Mouse (Mus musculus): ENCODE results near the gene Elp1. TPM values are rescaled to one million over a fixed set of nuclear protein-coding genes. Genes with fewer than 3 reads are reported as not detected.

Elp1 gene
- polyA plus RNA-seq, 1 experiment from 2014 or later: 8.1 TPM

GRCm38 (mm10) chr4:56811642-56812041, 9.5 kb upstream of the Elp1 start:
- no peak overlapping the region for H3K27ac ChIP-seq (ENCODE audit: low read depth)
- no peaks in the 10 kb centered on the region; the same call in 1 of the 2 replicates for H3K4me1 ChIP-seq (ENCODE audit: insufficient read depth)
- DNase-seq (no peak), ATAC-seq (no peak)
- H3K4me3 ChIP-seq (ENCODE audit: low read depth, low read length): no peak overlapping the region
- TF ChIP-seq CTCF (IDR thresholded peaks at IDR 0.05; ENCODE audit: low read depth) (no peak), EP300 (IDR thresholded peaks at IDR 0.05; ENCODE audit: low read depth) (no peak)
- no peaks in the 10 kb centered on the region for H3K27me3 ChIP-seq (ENCODE audit: insufficient read depth, low read length)
- H3K4me2 ChIP-seq (ENCODE audit: low read depth, low read length): no peak overlapping the region
- H3K36me3 ChIP-seq (replicated peaks; ENCODE audit: insufficient read depth, low read length): no peaks in the 10 kb centered on the region; the same call in 1 of the 2 replicates
- no peak overlapping the region for H3K9ac ChIP-seq (replicated peaks)
- WGBS (ENCODE audit: insufficient replicate concordance): 71% methylated on average over 3 of the region's 3 CpGs
- no peaks in the 10 kb centered on the region for H3K9me3 ChIP-seq (ENCODE audit: low read length)

GRCm38 (mm10) chr4:56809050-56809449, 6.9 kb upstream of the Elp1 start:
- Histone ChIP-seq H3K4me2 (ENCODE audit: low read depth, low read length) (no peak overlapping the region), H3K36me3 (replicated peaks; ENCODE audit: insufficient read depth, low read length) (peaks cover 11% of the 10 kb centered on the region), H3K9me3 (ENCODE audit: low read length) (no peaks in the 10 kb centered on the region), H3K27ac (ENCODE audit: low read depth) (no peak overlapping the region), H3K4me1 (ENCODE audit: insufficient read depth) (no peaks in the 10 kb centered on the region; the same call in 1 of the 2 replicates), H3K4me3 (ENCODE audit: low read depth, low read length) (no peak overlapping the region), H3K9ac (replicated peaks) (no peak overlapping the region), H3K27me3 (ENCODE audit: insufficient read depth, low read length) (no peaks in the 10 kb centered on the region)
- 63% methylated on average over 4 of the region's 4 CpGs for WGBS (ENCODE audit: insufficient replicate concordance)
- ATAC-seq: no peak
- TF ChIP-seq CTCF (IDR thresholded peaks at IDR 0.05; ENCODE audit: low read depth) (no peak), EP300 (IDR thresholded peaks at IDR 0.05; ENCODE audit: low read depth) (no peak)
- no peak for DNase-seq

DNA sequence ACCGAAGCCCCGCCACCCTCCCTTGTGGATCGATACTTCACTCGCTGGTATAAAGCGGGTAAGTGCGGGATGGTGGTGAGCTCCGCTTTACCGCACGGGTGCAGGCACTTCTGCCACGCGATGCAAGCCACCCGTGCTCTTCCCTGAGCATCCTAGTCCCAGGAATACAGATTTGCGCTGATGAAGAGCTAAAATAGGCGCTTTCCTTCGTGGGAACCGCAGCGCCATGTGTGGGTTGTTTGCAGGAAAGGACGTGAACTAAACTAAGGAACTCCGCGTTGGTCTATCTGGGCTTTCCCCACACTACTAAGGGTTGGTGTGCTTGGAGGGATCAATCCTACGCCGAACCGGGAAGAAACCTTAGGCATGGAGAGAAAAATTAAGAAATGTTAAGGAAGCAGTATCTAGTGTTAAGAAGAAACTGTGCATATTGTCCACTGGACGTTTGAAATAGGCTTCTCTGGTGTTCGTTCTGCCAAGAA, 579 bp upstream of the Elp1 start:
- H3K9ac ChIP-seq (replicated peaks): peak overlapping the region; percentile 70
- H3K9me3 ChIP-seq (ENCODE audit: low read length): no peaks in the 10 kb centered on the region
- ATAC-seq (peak; percentile 16), DNase-seq (no peak)
- H3K4me3 ChIP-seq (ENCODE audit: low read depth, low read length): peak overlapping the region; percentile 80
- no peaks in the 10 kb centered on the region for H3K27me3 ChIP-seq (ENCODE audit: insufficient read depth, low read length)
- peaks cover 31% of the 10 kb centered on the region for H3K36me3 ChIP-seq (replicated peaks; ENCODE audit: insufficient read depth, low read length)
- peak overlapping the region; percentile 56; the same call in 1 of the 2 replicates for H3K27ac ChIP-seq (ENCODE audit: low read depth)
- peaks cover 14% of the 10 kb centered on the region for H3K4me1 ChIP-seq (ENCODE audit: insufficient read depth)
- peak overlapping the region; percentile 85 for H3K4me2 ChIP-seq (ENCODE audit: low read depth, low read length)
- WGBS (ENCODE audit: insufficient replicate concordance): 2% methylated on average over 25 of the region's 25 CpGs
- TF ChIP-seq EP300 (IDR thresholded peaks at IDR 0.05; ENCODE audit: low read depth): no peak
- TF ChIP-seq CTCF (IDR thresholded peaks at IDR 0.05; ENCODE audit: low read depth): no peak

- no peak overlapping the region for H3K9ac ChIP-seq (replicated peaks)
- ATAC-seq: no peak
- no peak overlapping the region for H3K4me2 ChIP-seq (ENCODE audit: low read depth, low read length)
- TF ChIP-seq CTCF (IDR thresholded peaks at IDR 0.05; ENCODE audit: low read depth) (peak; percentile 46), EP300 (IDR thresholded peaks at IDR 0.05; ENCODE audit: low read depth) (no peak)
- H3K36me3 ChIP-seq (replicated peaks; ENCODE audit: insufficient read depth, low read length): peaks cover 78% of the 10 kb centered on the region
- H3K27ac ChIP-seq (ENCODE audit: low read depth): no peak overlapping the region
- no peaks in the 10 kb centered on the region for H3K27me3 ChIP-seq (ENCODE audit: insufficient read depth, low read length)
- H3K4me1 ChIP-seq (ENCODE audit: insufficient read depth): no peaks in the 10 kb centered on the region
- H3K9me3 ChIP-seq (ENCODE audit: low read length): no peaks in the 10 kb centered on the region
- 59% methylated on average over 1 of the region's 1 CpGs for WGBS (ENCODE audit: insufficient replicate concordance)
- H3K4me3 ChIP-seq (ENCODE audit: low read depth, low read length): no peak overlapping the region
- no peak for DNase-seq
Observed at GRCm38 (mm10) chr4:56791373-56791772, 10.8 kb downstream of the Elp1 start.

- WGBS (ENCODE audit: insufficient replicate concordance): 47% methylated on average over 1 of the region's 1 CpGs
- no peak for ATAC-seq
- peaks cover 70% of the 10 kb centered on the region for H3K36me3 ChIP-seq (replicated peaks; ENCODE audit: insufficient read depth, low read length)
Observed at GRCm38 (mm10) chr4:56771065-56771464, 31.1 kb downstream of the Elp1 start.

GRCm38 (mm10) chr4:56768913-56769312, 33.2 kb downstream of the Elp1 start:
- DNase-seq: no peak

More at GRCm38 (mm10) chr4:56771065-56771464, 31.1 kb downstream of the Elp1 start:
- Histone ChIP-seq H3K4me2 (ENCODE audit: low read depth, low read length) (no peak overlapping the region), H3K27me3 (ENCODE audit: insufficient read depth, low read length) (no peaks in the 10 kb centered on the region), H3K9me3 (ENCODE audit: low read length) (no peaks in the 10 kb centered on the region), H3K9ac (replicated peaks) (no peak overlapping the region), H3K27ac (ENCODE audit: low read depth) (no peak overlapping the region), H3K4me3 (ENCODE audit: low read depth, low read length) (no peak overlapping the region), H3K4me1 (ENCODE audit: insufficient read depth) (no peaks in the 10 kb centered on the region)
- no peak for DNase-seq
- TF ChIP-seq EP300 (IDR thresholded peaks at IDR 0.05; ENCODE audit: low read depth) (no peak), CTCF (IDR thresholded peaks at IDR 0.05; ENCODE audit: low read depth) (no peak)

More at GRCm38 (mm10) chr4:56768913-56769312, 33.2 kb downstream of the Elp1 start:
- Histone ChIP-seq H3K27me3 (ENCODE audit: insufficient read depth, low read length) (no peaks in the 10 kb centered on the region), H3K36me3 (replicated peaks; ENCODE audit: insufficient read depth, low read length) (peaks cover 60% of the 10 kb centered on the region), H3K9ac (replicated peaks) (no peak overlapping the region), H3K4me2 (ENCODE audit: low read depth, low read length) (no peak overlapping the region), H3K9me3 (ENCODE audit: low read length) (no peaks in the 10 kb centered on the region), H3K27ac (ENCODE audit: low read depth) (no peak overlapping the region), H3K4me3 (ENCODE audit: low read depth, low read length) (no peak overlapping the region), H3K4me1 (ENCODE audit: insufficient read depth) (no peaks in the 10 kb centered on the region)
- 82% methylated on average over 7 of the region's 7 CpGs for WGBS (ENCODE audit: insufficient replicate concordance)
- ATAC-seq: no peak
- TF ChIP-seq EP300 (IDR thresholded peaks at IDR 0.05; ENCODE audit: low read depth) (no peak), CTCF (IDR thresholded peaks at IDR 0.05; ENCODE audit: low read depth) (no peak)
